Mouse (Mus musculus) lung, embryonic 16.5 days (tissue): Measurements from ENCODE around the gene Card9. TPM values are rescaled to one million over a fixed set of nuclear protein-coding genes. Genes with fewer than 3 reads are reported as not detected.
A peak's percentile ranks its signal among the peaks of the same experiment; 100 is the strongest.

Experiments
- ATAC-seq: fragments of 200-750 bp; cut with Nextera tagmentation; 2 replicates; pipeline ENCODE4 v1.8.0; 2017; ENCODE audit warnings: low read depth, mild to moderate bottlenecking, moderate library complexity
- H3K27ac ChIP-seq: fragments of 300-500 bp; sonication (generic); 2 replicates; pipeline ENCODE4 v1.5.1; 2014; ENCODE audit warnings: mild to moderate bottlenecking, control low read depth, low read length
- H3K27me3 ChIP-seq: fragments of 300-500 bp; sonication (generic); 2 replicates; pipeline ENCODE4 v1.6.1; 2014; ENCODE audit warnings: low read depth, low read length, mixed read lengths; ENCODE audit not compliant: control insufficient read depth, insufficient read depth
- H3K36me3 ChIP-seq: fragments of 300-500 bp; sonication (generic); 2 replicates; pipeline ENCODE4 v1.6.1; 2014; ENCODE audit warnings: low read length; ENCODE audit not compliant: control insufficient read depth, insufficient read depth
- H3K4me1 ChIP-seq: fragments of 300-500 bp; sonication (generic); replicated peaks from 2 replicates; pipeline ENCODE4 v1.6.1; 2014; ENCODE audit warnings: low read length, mixed read lengths; ENCODE audit not compliant: control insufficient read depth, insufficient read depth
- H3K4me2 ChIP-seq: fragments of 300-500 bp; sonication (generic); 2 replicates; pipeline ENCODE4 v1.6.1; 2014; ENCODE audit warnings: low read depth, low read length, control low read depth
- H3K4me3 ChIP-seq: fragments of 300-500 bp; sonication (generic); 2 replicates; pipeline ENCODE4 v1.5.1; 2014; ENCODE audit warnings: mild to moderate bottlenecking, low read length, control low read depth
- H3K9ac ChIP-seq: fragments of 300-500 bp; sonication (generic); 2 replicates; pipeline ENCODE4 v1.6.1; 2014; ENCODE audit warnings: low read length, control low read depth
- H3K9me3 ChIP-seq: fragments of 300-500 bp; sonication (generic); 2 replicates; pipeline ENCODE4 v1.6.1; 2016; ENCODE audit warnings: low read length; ENCODE audit not compliant: control insufficient read depth
- WGBS: fragments of 180-500 bp; shearing (Covaris S2); extraction: QIAGEN DNeasy Blood & Tissue Kit; methylation state at CpG from one replicate; pipeline ENCODE4 v1.1.7; 2014; 5-methylcytosine and 5-hydroxymethylcytosine counted together
- polyA plus RNA-seq: library from polyadenylated mRNA; unstranded; fragments of >200 nt; fragmentation: Nextera tagmentation; extraction: Ambion mirVana; gene quantifications from 2 replicates; pipeline ENCODE4 v1.2.1, GENCODE M21; 2015

Card9 gene
- polyA plus RNA-seq, 1 experiment from 2014 or later = 4.2 TPM

DNA sequence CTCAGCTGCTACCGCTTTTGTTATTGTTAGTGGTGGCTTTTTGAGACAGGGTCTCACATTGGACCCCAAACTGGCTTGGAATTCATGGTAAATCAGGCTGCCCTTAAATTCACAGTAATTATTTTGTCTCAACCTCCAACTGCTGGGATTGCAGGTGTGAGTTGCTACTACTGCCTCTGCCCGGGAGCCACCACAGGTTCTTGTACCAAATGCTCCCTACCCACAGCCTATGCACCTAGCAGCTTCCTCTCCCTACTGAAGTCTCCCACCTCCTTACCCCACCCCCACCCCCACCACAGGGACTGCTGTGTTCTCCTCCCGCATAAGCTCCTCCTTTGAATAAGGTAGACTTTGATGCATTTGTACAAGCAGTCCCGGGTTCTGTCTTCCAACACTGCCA is 4.5 kb downstream of the Card9 start:
- H3K27me3 ChIP-seq = no peaks in the 10 kb centered on the region
- H3K4me1 ChIP-seq = peaks cover 7% of the 10 kb centered on the region
- ATAC-seq = no peak
- peak overlapping the region; percentile 19; the same call in 1 of the 2 replicates for H3K4me2 ChIP-seq
- H3K4me3 ChIP-seq = no peak overlapping the region; the same call in 1 of the 2 replicates
- 65% methylated on average over 4 of the region's 4 CpGs for WGBS
- H3K27ac ChIP-seq = no peak overlapping the region
- H3K9me3 ChIP-seq = no peaks in the 10 kb centered on the region
- H3K9ac ChIP-seq = no peak overlapping the region
- no peaks in the 10 kb centered on the region for H3K36me3 ChIP-seq

DNA sequence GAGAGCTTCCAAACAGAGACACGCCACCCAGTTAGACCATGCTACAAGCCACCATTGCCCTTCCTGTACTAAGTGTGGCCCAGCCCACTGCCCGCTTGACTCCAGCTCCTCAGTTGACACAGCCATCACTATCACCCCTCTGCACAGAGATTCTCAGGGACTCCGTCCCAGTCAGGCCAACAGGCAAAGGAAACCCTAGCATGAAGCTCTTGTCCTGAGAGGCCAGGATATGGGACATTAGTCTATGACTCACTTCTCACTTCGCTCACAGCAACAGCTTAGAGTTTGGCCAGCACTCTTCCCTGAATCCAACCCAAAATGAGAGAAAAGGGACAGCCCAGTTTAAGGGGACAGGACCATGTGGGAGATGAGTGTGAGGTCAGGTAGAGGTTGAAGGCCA is 6.3 kb downstream of the Card9 start:
- no peak for ATAC-seq
- 0 out of 2 replicates have a peak, but pooled peaks cover under 1% of the 10 kb centered on the region for H3K36me3 ChIP-seq
- 86% methylated on average over 4 of the region's 4 CpGs for WGBS

GRCm38 (mm10) chr2:26353066-26353980 is 7.4 kb downstream of the Card9 start:
- H3K9me3 ChIP-seq = no peaks in the 10 kb centered on the region
- peaks cover 22% of the 10 kb centered on the region for H3K4me1 ChIP-seq
- H3K4me2 ChIP-seq = peak overlapping the region; percentile 98; the same call in 1 of the 2 replicates
- H3K9ac ChIP-seq = peak overlapping the region; percentile 88; the same call in 1 of the 2 replicates
- H3K36me3 ChIP-seq = peaks cover 5% of the 10 kb centered on the region; the same call in 1 of the 2 replicates
- H3K27me3 ChIP-seq = no peaks in the 10 kb centered on the region
- 83% methylated on average over 11 of the region's 11 CpGs for WGBS
- H3K4me3 ChIP-seq = peak overlapping the region; percentile 90
- no peak for ATAC-seq
- no peak overlapping the region for H3K27ac ChIP-seq

More for the DNA sequence above, 6.3 kb downstream of the Card9 start:
- no peak overlapping the region for H3K4me2 ChIP-seq
- no peaks in the 10 kb centered on the region for H3K27me3 ChIP-seq
- no peak overlapping the region for H3K27ac ChIP-seq
- no peak overlapping the region for H3K9ac ChIP-seq
- H3K4me1 ChIP-seq = peaks cover 13% of the 10 kb centered on the region
- H3K9me3 ChIP-seq = no peaks in the 10 kb centered on the region
- H3K4me3 ChIP-seq = no peak overlapping the region

DNA sequence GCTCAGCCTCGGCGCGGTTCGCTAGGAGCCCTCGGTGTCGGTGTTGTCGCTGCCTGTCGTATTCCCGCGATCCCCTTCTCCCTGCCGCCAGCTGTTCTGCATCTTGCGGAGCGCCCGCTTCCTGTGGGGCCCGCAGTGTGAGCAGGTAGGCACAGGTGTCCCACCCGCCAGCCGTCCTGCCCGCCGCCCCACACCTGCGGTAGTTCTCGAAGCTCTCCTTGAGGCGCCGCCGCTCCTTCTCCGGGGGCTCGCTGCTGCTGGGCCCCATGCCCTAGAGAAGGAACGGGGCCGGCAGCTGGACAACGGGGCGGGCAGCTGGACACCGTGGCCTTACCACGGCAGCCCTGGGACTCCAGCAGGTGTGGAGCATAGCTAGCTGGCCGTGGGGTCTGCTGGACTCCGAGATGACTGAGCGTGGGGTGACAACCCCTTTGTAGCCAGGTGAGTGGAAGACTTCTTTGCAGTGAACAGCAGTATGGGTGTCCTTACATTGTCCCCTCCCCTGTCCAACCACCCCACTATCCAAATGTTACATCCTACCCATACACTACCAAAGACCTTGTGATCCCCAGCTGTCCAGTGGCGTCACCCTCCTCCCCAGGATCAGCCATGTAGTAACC is 8.3 kb downstream of the Card9 start:
- H3K9me3 ChIP-seq = no peaks in the 10 kb centered on the region
- peak overlapping the region; percentile 68 for H3K27ac ChIP-seq
- H3K36me3 ChIP-seq = peaks cover 5% of the 10 kb centered on the region; the same call in 1 of the 2 replicates
- H3K27me3 ChIP-seq = no peaks in the 10 kb centered on the region
- peak overlapping the region; percentile 98 for H3K4me2 ChIP-seq
- peak overlapping the region; percentile 88 for H3K9ac ChIP-seq
- ATAC-seq = peak; percentile 20
- H3K4me3 ChIP-seq = peak overlapping the region; percentile 90
- peaks cover 26% of the 10 kb centered on the region for H3K4me1 ChIP-seq
- 4% methylated on average over 36 of the region's 36 CpGs for WGBS

- no peaks in the 10 kb centered on the region for H3K27me3 ChIP-seq
- H3K9me3 ChIP-seq = no peaks in the 10 kb centered on the region
- ATAC-seq = peak; percentile 77
- H3K27ac ChIP-seq = peak within 1 kb of the TSS; percentile 89
- H3K9ac ChIP-seq = peak within 1 kb of the TSS; percentile 97
- peak within 1 kb of the TSS; percentile 98 for H3K4me2 ChIP-seq
- peak within 1 kb of the TSS; percentile 90 for H3K4me3 ChIP-seq
- peaks cover 5% of the 10 kb centered on the region; the same call in 1 of the 2 replicates for H3K36me3 ChIP-seq
- WGBS = under 1% methylated on average over 62 of the region's 62 CpGs
- peaks cover 26% of the 10 kb centered on the region for H3K4me1 ChIP-seq
Observed at GRCm38 (mm10) chr2:26351358-26352290, 9.1 kb downstream of the Card9 start, which contains the start of gene Dnlz. Gene Dnlz, minus strand, starts transcription at chr2:26352110.

DNA sequence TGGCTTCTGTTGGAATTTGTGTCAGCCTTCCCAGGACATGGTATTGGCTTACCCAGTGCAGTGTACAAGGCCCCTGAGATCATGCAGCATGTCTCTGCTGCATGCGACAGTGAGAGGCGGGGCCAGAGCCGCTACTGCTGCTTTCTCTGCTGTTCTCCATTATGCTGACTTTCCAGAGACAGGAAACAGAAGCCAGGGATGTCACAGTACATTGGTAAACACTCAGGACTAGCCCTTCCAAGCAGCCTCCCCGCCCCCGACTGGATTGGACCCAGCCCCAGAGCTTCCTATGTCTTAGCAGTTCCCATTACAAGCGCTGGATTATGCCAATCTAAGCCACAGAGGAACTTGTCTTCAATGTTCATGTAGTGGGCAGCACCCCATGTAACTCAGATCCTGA is 12.5 kb downstream of the Card9 start:
- peak; percentile 57 for ATAC-seq
- Histone ChIP-seq H3K27ac (peak overlapping the region; percentile 72), H3K4me3 (no peak overlapping the region), H3K36me3 (peaks cover 21% of the 10 kb centered on the region), H3K27me3 (no peaks in the 10 kb centered on the region), H3K4me2 (no peak overlapping the region), H3K9ac (peak overlapping the region; percentile 27; the same call in 1 of the 2 replicates), H3K4me1 (peaks cover 27% of the 10 kb centered on the region), H3K9me3 (no peaks in the 10 kb centered on the region)
- 35% methylated on average over 6 of the region's 6 CpGs for WGBS

DNA sequence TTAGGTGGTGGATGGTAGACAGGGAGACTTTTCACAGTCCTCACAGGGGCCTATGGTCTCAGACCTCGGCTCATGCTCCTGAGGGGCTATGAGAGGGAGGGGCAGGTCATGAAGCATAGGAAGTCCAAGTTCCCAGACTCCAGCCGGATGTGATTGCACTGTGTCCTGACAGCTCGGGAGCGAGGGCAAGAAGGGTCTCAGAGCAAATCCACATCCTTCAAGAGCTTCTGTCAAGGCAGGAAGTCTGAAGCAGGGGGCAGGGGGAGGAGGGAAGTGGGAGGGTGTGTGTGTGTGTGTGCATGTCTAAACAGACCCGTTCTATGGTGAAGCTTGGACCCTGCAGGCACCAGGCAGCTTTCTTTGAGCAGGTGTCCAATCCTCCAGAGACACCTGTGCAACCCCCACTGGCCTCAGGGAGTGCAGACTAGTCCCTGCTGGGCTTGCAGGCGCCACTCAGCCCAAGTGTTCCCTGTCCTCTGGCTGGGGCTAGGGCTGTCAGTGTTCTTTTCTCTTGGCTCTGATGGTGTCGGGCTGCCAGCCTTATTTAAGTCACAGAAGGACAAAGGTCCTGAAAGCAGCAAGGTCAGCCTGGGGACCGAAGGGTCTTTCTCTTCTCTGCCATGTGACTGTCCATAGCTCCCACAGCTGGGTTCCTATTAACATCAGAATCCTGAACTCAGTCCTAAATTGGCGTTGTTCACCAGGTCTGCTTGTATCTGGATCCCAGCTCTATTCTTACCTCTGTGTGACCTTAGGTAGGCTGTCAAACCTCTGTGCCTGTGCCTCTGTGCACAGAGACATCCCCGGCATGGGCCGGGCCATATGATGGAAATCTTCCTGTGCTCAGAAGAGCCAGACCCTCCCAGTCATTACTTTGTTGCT is 17.9 kb downstream of the Card9 start:
- WGBS = 44% methylated on average over 11 of the region's 11 CpGs
- peak overlapping the region; percentile 32; the same call in 1 of the 2 replicates for H3K9ac ChIP-seq
- H3K4me3 ChIP-seq = no peak overlapping the region
- H3K4me2 ChIP-seq = peak overlapping the region; percentile 20; the same call in 1 of the 2 replicates
- peaks cover 27% of the 10 kb centered on the region for H3K4me1 ChIP-seq
- H3K36me3 ChIP-seq = peaks cover 23% of the 10 kb centered on the region
- H3K27ac ChIP-seq = peak overlapping the region; percentile 74
- peak; percentile 44 for ATAC-seq
- H3K27me3 ChIP-seq = no peaks in the 10 kb centered on the region
- H3K9me3 ChIP-seq = no peaks in the 10 kb centered on the region

GRCm38 (mm10) chr2:26342044-26342443 is 18.7 kb downstream of the Card9 start:
- Histone ChIP-seq H3K9ac (no peak overlapping the region), H3K4me3 (no peak overlapping the region), H3K27ac (peak overlapping the region; percentile 74), H3K27me3 (no peaks in the 10 kb centered on the region), H3K4me1 (peaks cover 27% of the 10 kb centered on the region), H3K36me3 (peaks cover 23% of the 10 kb centered on the region), H3K4me2 (no peak overlapping the region), H3K9me3 (no peaks in the 10 kb centered on the region)
- 24% methylated on average over 10 of the region's 10 CpGs for WGBS
- ATAC-seq = peak; percentile 85
